Mouse (Mus musculus) megakaryocyte, embryonic 14.5 days (primary cell): ENCODE measurements around the gene Teddm1b.

Source experiments
- FLI1 ChIP-seq: IDR thresholded peaks from 2 replicates; pipeline ENCODE4 v1.6.1; 2012; ENCODE audit warnings: low read length, inconsistent platforms, mixed read lengths
- GATA1 ChIP-seq: IDR thresholded peaks from 3 replicates; pipeline ENCODE4 v1.6.1; 2012; ENCODE audit warnings: mixed read lengths, low read length, inconsistent platforms, borderline replicate concordance

GRCm38 (mm10) chr1:153836036-153836435 is 38.1 kb upstream of the Teddm1b start:
- TF ChIP-seq GATA1 (no peak), FLI1 (no peak)
